Mouse (Mus musculus) heart, postnatal 0 days (tissue): ENCODE measurements around the gene Mapk14.

Experiments
- CTCF ChIP-seq: IDR thresholded peaks from 2 replicates; pipeline ENCODE4 v1.5.1; 2016; ENCODE audit warnings: antibody characterized with exemption, control low read depth, low read depth
- EP300 ChIP-seq: IDR thresholded peaks from 2 replicates; pipeline ENCODE4 v1.6.1; 2016; ENCODE audit warnings: antibody characterized with exemption, low read depth

- TF ChIP-seq CTCF (peak; percentile 72), EP300 (peak; percentile 100)
Measured at GRCm38 (mm10) chr17:28690776-28691686, at the start of gene Mapk14.
